In the genomic region with DNA sequence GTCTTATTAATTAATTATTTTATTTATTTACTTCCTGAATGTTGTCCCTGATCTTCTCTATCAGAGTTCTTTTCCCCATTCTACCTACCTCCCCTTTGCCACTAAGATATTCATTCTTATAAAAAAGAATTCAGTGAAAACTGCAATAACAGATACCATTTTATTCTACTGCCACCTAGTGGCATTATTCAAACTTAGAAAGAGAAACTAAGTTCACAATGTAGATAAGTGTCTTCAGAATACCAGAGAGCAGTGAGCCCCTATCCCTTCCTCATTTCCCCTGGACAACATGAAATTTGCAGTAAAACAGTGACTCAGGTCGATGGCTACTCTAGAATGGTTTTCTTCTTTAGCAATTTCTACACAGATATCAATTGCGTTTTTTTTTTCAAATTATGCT, we compare ENCODE assay signal across 10 mouse cellular contexts.
A peak's percentile ranks its signal among the peaks of the same experiment; 100 is the strongest.
DNase-seq lines count a peak whose midpoint lies in the region; ATAC-seq and TF ChIP-seq lines count a peak whose summit lies in the region.
"Had no signal": no experiment of that assay in that cellular context is flagged by ENCODE, and none has a peak within 500 bp of the region (broad histone marks: within the 10 kb centered on the region; RNA-seq: fewer than 3 reads in every experiment).

No protein-coding gene starts in this region.

- no peaks in the 10 kb centered on the region for H3K4me1 ChIP-seq in hindbrain, embryonic 16.5 days (ENCODE audit: control insufficient read depth, insufficient read depth, low read depth, low read length)
- H3K4me1 ChIP-seq in hindbrain, embryonic 13.5 days (replicated peaks) = no peaks in the 10 kb centered on the region
- H3K4me1 ChIP-seq in CH12.LX (ENCODE audit: control insufficient read depth in 1 of 2, insufficient read depth in 2 of 2) = no peaks in the 10 kb centered on the region
- H3K4me1 ChIP-seq in hindbrain, postnatal 0 days (ENCODE audit: insufficient read depth, low read length) = no peaks in the 10 kb centered on the region

- peak; percentile 34 for TF ChIP-seq RAD21 in CH12.LX (IDR thresholded peaks at IDR 0.05; ENCODE audit: low read depth, low read length)

- H3K4me3 ChIP-seq in hindbrain, embryonic 16.5 days (ENCODE audit: low read length) = no peak overlapping the region
- no peak overlapping the region for H3K4me3 ChIP-seq in hindbrain, embryonic 13.5 days
- H3K4me3 ChIP-seq in CH12.LX (replicated peaks in 1 of 3; ENCODE audit: low read depth in 2 of 3, low read length in 2 of 3, poor library complexity in 1 of 3) = no peak overlapping the region
- H3K4me3 ChIP-seq in hindbrain, postnatal 0 days (ENCODE audit: low read length) = no peak overlapping the region

- no peak overlapping the region for H3K4me2 ChIP-seq in hindbrain, embryonic 16.5 days (ENCODE audit: low read length)
- H3K4me2 ChIP-seq in hindbrain, embryonic 13.5 days = no peak overlapping the region
- no peak overlapping the region for H3K4me2 ChIP-seq in CH12.LX (ENCODE audit: insufficient read depth, low read depth, poor library complexity, severe bottlenecking)
- H3K4me2 ChIP-seq in hindbrain, postnatal 0 days (ENCODE audit: low read depth, low read length) = no peak overlapping the region

- WGBS in hindbrain, embryonic 16.5 days = 34% methylated on average over 2 of the region's 2 CpGs
- 30% methylated on average over 2 of the region's 2 CpGs for WGBS in hindbrain, embryonic 13.5 days
- WGBS in hindbrain, postnatal 0 days = 25% methylated on average over 2 of the region's 2 CpGs

- dilution Hi-C loops in CH12.LX (cut with MboI; ENCODE audit: extremely low pct_ligation_motif_present, extremely low pct_unique_long_range_greater_than_20kb, low sequenced_read_pairs) = no loop called here

- ATAC-seq in hindbrain, embryonic 16.5 days = 0 out of 2 replicates have a peak, but pooled peaks have one; percentile 50
- no peak for ATAC-seq in hindbrain, embryonic 13.5 days (ENCODE audit: low FRiP score)
- no peak for ATAC-seq in hindbrain, postnatal 0 days

- peak in 1 of 2 experiments; percentile 40; a peak in 3 of 4 replicates for TF ChIP-seq CTCF in CH12.LX (conservative IDR thresholded peaks at IDR 0.05 in 1 of 2, IDR thresholded peaks at IDR 0.05 in 1 of 2; ENCODE audit: low read depth in 2 of 2, low read length in 2 of 2)
- no peak for TF ChIP-seq CTCF in brain, embryonic 14.5 days (IDR thresholded peaks at IDR 0.05; ENCODE audit: borderline replicate concordance, extremely low read depth, insufficient read depth, insufficient read length)
- peak; percentile 64 for TF ChIP-seq CTCF in hindbrain, postnatal 0 days (IDR thresholded peaks at IDR 0.05; ENCODE audit: low read depth)

- no peak overlapping the region for H3K9ac ChIP-seq in hindbrain, embryonic 16.5 days (ENCODE audit: low read depth, low read length)
- no peak overlapping the region for H3K9ac ChIP-seq in hindbrain, embryonic 13.5 days
- H3K9ac ChIP-seq in CH12.LX (ENCODE audit: insufficient read depth, low read depth) = no peak overlapping the region
- no peak overlapping the region for H3K9ac ChIP-seq in hindbrain, postnatal 0 days (replicated peaks; ENCODE audit: low read length)

- in situ Hi-C loops in CH12.LX (cut with MboI; ENCODE audit: low pct_ligation_motif_present, low pct_unique_long_range_greater_than_20kb, low sequenced_read_pairs) = loop anchor here (25.0 kb wide), 1 partner anchor 892 kb away; no protein-coding TSS in a partner anchor

- H3K9me3 ChIP-seq in hindbrain, embryonic 16.5 days (ENCODE audit: control insufficient read depth, low read length) = no peaks in the 10 kb centered on the region
- H3K9me3 ChIP-seq in hindbrain, embryonic 13.5 days = no peaks in the 10 kb centered on the region
- peaks cover 9% of the 10 kb centered on the region for H3K9me3 ChIP-seq in CH12.LX (replicated peaks; ENCODE audit: low read length)
- no peaks in the 10 kb centered on the region for H3K9me3 ChIP-seq in hindbrain, postnatal 0 days (ENCODE audit: low read length)

- TF ChIP-seq POLR2A in CH12.LX (IDR thresholded peaks at IDR 0.05; ENCODE audit: low read depth, low read length) = no peak
- TF ChIP-seq POLR2A in brain, embryonic 14.5 days (IDR thresholded peaks at IDR 0.05; ENCODE audit: borderline replicate concordance, extremely low read depth, insufficient read depth, insufficient read length, poor library complexity, severe bottlenecking) = no peak

- H3K27me3 ChIP-seq in hindbrain, embryonic 16.5 days (replicated peaks; ENCODE audit: control insufficient read depth, insufficient read depth, low read length) = no peaks in the 10 kb centered on the region
- H3K27me3 ChIP-seq in hindbrain, embryonic 13.5 days = no peaks in the 10 kb centered on the region
- H3K27me3 ChIP-seq in CH12.LX (replicated peaks) = no peaks in the 10 kb centered on the region
- H3K27me3 ChIP-seq in hindbrain, postnatal 0 days (ENCODE audit: insufficient read depth, low read length) = no peaks in the 10 kb centered on the region

- TF ChIP-seq EP300 in CH12.LX (IDR thresholded peaks at IDR 0.05; ENCODE audit: low read length) = no peak

- DNase-seq in CH12.LX (ENCODE audit: extremely low read depth) = peak; percentile 20
- DNase-seq in brain, embryonic 14.5 days (ENCODE audit: low read depth) = peak; percentile 67
- peak; percentile 81 for DNase-seq in hindbrain, postnatal 0 days (ENCODE audit: low spot score)
- no peak for DNase-seq in adrenal gland, adult 18-20 months (ENCODE audit: low spot score in 2 of 2)
- no peak for DNase-seq in urinary bladder, postnatal 10 days (ENCODE audit: low spot score)
- no peak for DNase-seq in urinary bladder, adult 2 months (ENCODE audit: low spot score)
- DNase-seq: right cerebral cortex, postnatal 14 days had no signal

- H3K79me2 ChIP-seq in CH12.LX (replicated peaks; ENCODE audit: control insufficient read depth, extremely low read depth, insufficient read depth, poor library complexity, severe bottlenecking) = no peaks in the 10 kb centered on the region

- H3K27ac ChIP-seq in hindbrain, embryonic 16.5 days (ENCODE audit: low read depth, low read length) = no peak overlapping the region
- no peak overlapping the region for H3K27ac ChIP-seq in hindbrain, embryonic 13.5 days
- H3K27ac ChIP-seq in CH12.LX (ENCODE audit: insufficient read depth, low read depth) = no peak overlapping the region
- no peak overlapping the region for H3K27ac ChIP-seq in hindbrain, postnatal 0 days
- H3K27ac ChIP-seq: macrophage had no signal

- no peaks in the 10 kb centered on the region for H3K36me3 ChIP-seq in hindbrain, embryonic 16.5 days (ENCODE audit: control insufficient read depth, insufficient read depth, low read length)
- no peaks in the 10 kb centered on the region for H3K36me3 ChIP-seq in hindbrain, embryonic 13.5 days
- no peaks in the 10 kb centered on the region for H3K36me3 ChIP-seq in CH12.LX (replicated peaks in 1 of 2; ENCODE audit: control insufficient read depth in 1 of 2, insufficient read depth in 1 of 2, low read length in 1 of 2)
- H3K36me3 ChIP-seq in hindbrain, postnatal 0 days (ENCODE audit: insufficient read depth, low read length) = no peaks in the 10 kb centered on the region

TF ChIP-seq in CH12.LX, 34 proteins besides CTCF, POLR2A, EP300 and RAD21:
- TF ChIP-seq SMC3 (IDR thresholded peaks at IDR 0.05; ENCODE audit: low read depth, low read length) = peak; percentile 3; the same call in 1 of the 2 replicates
- TF ChIP-seq IRF4 (IDR thresholded peaks at IDR 0.05; ENCODE audit: low read depth, low read length) = no peak
TF ChIP-seq in CH12.LX: peak in this region for 1.

Comparison
In these comparisons a context has a peak if more than half of its experiments do, and no peak if none do; other contexts are left out.
1. DNase-seq: peak in CH12.LX (single experiment), brain, embryonic 14.5 days (single experiment) and hindbrain, postnatal 0 days (single experiment); none in adrenal gland, adult 18-20 months (0 of 2), urinary bladder, postnatal 10 days (single experiment) and urinary bladder, adult 2 months (single experiment).